Mouse (Mus musculus): ENCODE data around the gene Rtn4r.

DNA sequence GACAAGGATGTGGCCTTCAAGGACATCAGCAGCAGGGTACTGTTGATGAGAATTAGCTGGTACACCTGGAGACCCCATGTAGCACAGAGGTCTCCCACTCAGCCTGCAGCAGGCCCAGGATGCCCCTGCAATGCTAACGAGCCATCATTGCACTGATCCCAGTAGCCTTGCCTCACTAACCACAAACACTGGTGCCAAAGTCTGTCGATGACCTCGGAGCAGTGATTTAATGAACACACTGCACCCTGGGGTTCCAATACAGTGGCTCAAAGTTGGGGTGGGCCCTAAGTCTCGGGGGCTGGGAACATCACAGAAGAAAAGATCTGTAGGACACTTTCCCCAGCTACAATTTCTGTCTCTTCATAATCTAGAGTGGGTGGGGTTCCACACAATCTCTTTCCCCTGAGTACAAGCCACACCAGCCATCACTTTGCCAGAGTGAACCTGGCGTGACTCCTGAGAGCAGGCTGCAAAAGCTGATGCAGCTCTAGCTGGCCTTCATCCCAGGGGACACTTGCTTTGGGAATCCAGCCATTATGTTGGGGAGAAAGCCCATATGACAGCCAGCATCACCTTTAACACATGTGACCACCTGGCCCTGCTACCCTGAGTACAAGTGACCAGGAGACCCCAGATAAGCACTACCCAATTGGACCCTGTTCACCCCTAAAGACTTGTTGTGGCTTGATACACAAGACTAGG lies 49.0 kb upstream of the Rtn4r start:
- TF ChIP-seq CTCF (IDR thresholded peaks at IDR 0.05 in 2 of 3, conservative IDR thresholded peaks at IDR 0.05 in 1 of 3; ENCODE audit: control insufficient read depth in 1 of 3, insufficient read depth in 1 of 3, low read depth in 2 of 3, low read length in 3 of 3, poor library complexity in 1 of 3, severe bottlenecking in 1 of 3) = no peak
- no peak for TF ChIP-seq NELFE (IDR thresholded peaks at IDR 0.05; ENCODE audit: low read depth, low read length)
- no peak for TF ChIP-seq MEF2A (IDR thresholded peaks at IDR 0.05; ENCODE audit: extremely low read depth, insufficient replicate concordance, low read depth, low read length, poor library complexity, severe bottlenecking)
- no peak for TF ChIP-seq BHLHE40 (IDR thresholded peaks at IDR 0.05; ENCODE audit: borderline replicate concordance, low read depth, low read length)
- no peak for TF ChIP-seq MAX (IDR thresholded peaks at IDR 0.05; ENCODE audit: low read length)
- no peak for TF ChIP-seq MXI1 (IDR thresholded peaks at IDR 0.05; ENCODE audit: low read depth, low read length)
- TF ChIP-seq SMC3 (IDR thresholded peaks at IDR 0.05; ENCODE audit: low read depth, low read length) = no peak
- no peak for TF ChIP-seq EP300 (IDR thresholded peaks at IDR 0.05; ENCODE audit: low read depth in 1 of 2, low read length in 2 of 2)
- no peak for TF ChIP-seq USF1 (IDR thresholded peaks at IDR 0.05; ENCODE audit: low read depth, low read length)
